Mouse (Mus musculus) lung, adult 2 months (tissue): Measurements from ENCODE around the gene Rps9.

Experiments
- CTCF ChIP-seq: fragments of 200-500 bp; IDR thresholded peaks from 2 replicates; pipeline ENCODE4 v1.5.1; 2011; ENCODE audit warnings: mild to moderate bottlenecking, low read length, control low read depth; ENCODE audit not compliant: insufficient read depth
- POLR2A ChIP-seq: fragments of 200-500 bp; IDR thresholded peaks from 2 replicates; pipeline ENCODE4 v1.6.1; 2011; ENCODE audit warnings: low read depth, mild to moderate bottlenecking, control low read depth, low read length, borderline replicate concordance; ENCODE audit errors: extremely low read depth

DNA sequence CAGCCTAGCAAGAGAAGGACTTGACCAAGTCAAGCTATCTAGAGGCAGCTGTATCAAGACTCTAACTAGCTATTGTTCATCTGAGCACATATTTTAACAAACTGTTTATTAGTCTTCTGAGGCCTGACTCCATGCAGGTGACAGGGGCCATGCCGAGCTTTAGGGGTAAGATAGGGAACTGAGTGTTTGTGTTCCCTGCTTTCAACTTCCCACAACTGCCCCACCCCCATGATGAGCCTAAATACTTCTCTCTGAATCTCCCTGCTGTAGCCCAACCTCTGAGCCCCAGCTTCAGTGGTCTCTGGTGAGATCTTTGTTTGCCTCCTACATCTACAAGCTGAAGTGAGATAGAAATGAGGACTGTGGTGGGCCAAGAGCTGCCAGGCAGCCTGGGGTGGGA, 11.5 kb downstream of the Rps9 start:
- TF ChIP-seq CTCF, result no peak
- no peak for TF ChIP-seq POLR2A
